Mouse (Mus musculus) hindbrain, embryonic 13.5 days (tissue): ENCODE results near the gene Por. TPM values are rescaled to one million over a fixed set of nuclear protein-coding genes. Genes with fewer than 3 reads are reported as not detected.

Experiments used
- ATAC-seq: fragments of 200-750 bp; cut with Nextera tagmentation; 2 replicates; pipeline ENCODE4 v1.8.0; 2017; ENCODE audit warnings: moderate TSS enrichment; ENCODE audit not compliant: low FRiP score
- H3K27ac ChIP-seq: fragments of 300-500 bp; sonication (generic); 2 replicates; pipeline ENCODE4 v1.5.1; 2015; ENCODE audit warnings: inconsistent platforms, mild to moderate bottlenecking, moderate library complexity
- H3K27me3 ChIP-seq: fragments of 300-500 bp; sonication (generic); 2 replicates; pipeline ENCODE4 v1.6.1; 2015; ENCODE audit warnings: mild to moderate bottlenecking, inconsistent platforms
- H3K36me3 ChIP-seq: fragments of 300-500 bp; sonication (generic); 2 replicates; pipeline ENCODE4 v1.6.1; 2015; ENCODE audit warnings: mild to moderate bottlenecking, inconsistent platforms
- H3K4me1 ChIP-seq: fragments of 300-500 bp; sonication (generic); replicated peaks from 2 replicates; pipeline ENCODE4 v1.6.1; 2015; ENCODE audit warnings: inconsistent platforms
- H3K4me2 ChIP-seq: fragments of 300-500 bp; sonication (generic); 2 replicates; pipeline ENCODE4 v1.6.1; 2015; ENCODE audit warnings: inconsistent platforms, mild to moderate bottlenecking, moderate library complexity
- H3K4me3 ChIP-seq: fragments of 300-500 bp; sonication (generic); 2 replicates; pipeline ENCODE4 v1.5.1; 2015; ENCODE audit warnings: mild to moderate bottlenecking, inconsistent platforms
- H3K9ac ChIP-seq: fragments of 300-500 bp; sonication (generic); 2 replicates; pipeline ENCODE4 v1.6.1; 2015; ENCODE audit warnings: mild to moderate bottlenecking, inconsistent platforms
- H3K9me3 ChIP-seq: fragments of 300-500 bp; sonication (generic); 2 replicates; pipeline ENCODE4 v1.6.1; 2016; ENCODE audit warnings: inconsistent platforms
- WGBS: fragments of 180-500 bp; shearing (Covaris S2); methylation state at CpG from one replicate; pipeline ENCODE4 v1.1.7; 2015; 5-methylcytosine and 5-hydroxymethylcytosine counted together
- polyA plus RNA-seq: library from polyadenylated mRNA; unstranded; fragments of >200 nt; fragmentation: Nextera tagmentation; extraction: Ambion mirVana; gene quantifications from 2 replicates; pipeline ENCODE4 v1.2.1, GENCODE M21; 2015

The Por gene
- polyA plus RNA-seq, 1 experiment from 2014 or later = 107 TPM

GRCm38 (mm10) chr5:135682009-135682408, 12.2 kb downstream of the Por start:
- WGBS = 89% methylated on average over 5 of the region's 5 CpGs
- Histone ChIP-seq H3K4me3 (no peak overlapping the region), H3K4me2 (no peak overlapping the region), H3K27me3 (no peaks in the 10 kb centered on the region), H3K27ac (no peak overlapping the region), H3K9me3 (no peaks in the 10 kb centered on the region), H3K4me1 (no peaks in the 10 kb centered on the region), H3K36me3 (no peaks in the 10 kb centered on the region), H3K9ac (no peak overlapping the region)
- no peak for ATAC-seq

- Histone ChIP-seq H3K9me3 (no peaks in the 10 kb centered on the region), H3K27ac (no peak overlapping the region), H3K27me3 (no peaks in the 10 kb centered on the region), H3K9ac (no peak overlapping the region), H3K4me2 (no peak overlapping the region), H3K36me3 (no peaks in the 10 kb centered on the region), H3K4me3 (no peak overlapping the region), H3K4me1 (peaks cover under 1% of the 10 kb centered on the region)
- 90% methylated on average over 12 of the region's 12 CpGs for WGBS
- no peak for ATAC-seq
Measured at GRCm38 (mm10) chr5:135682942-135683570, 13.2 kb downstream of the Por start.

GRCm38 (mm10) chr5:135690401-135690800, 20.6 kb downstream of the Por start:
- peaks cover 36% of the 10 kb centered on the region for H3K4me1 ChIP-seq
- H3K4me2 ChIP-seq = peak overlapping the region; percentile 96
- 83% methylated on average over 5 of the region's 5 CpGs for WGBS
- H3K4me3 ChIP-seq = peak overlapping the region; percentile 83
- no peak for ATAC-seq
- no peaks in the 10 kb centered on the region for H3K9me3 ChIP-seq
- H3K9ac ChIP-seq = no peak overlapping the region
- H3K27ac ChIP-seq = no peak overlapping the region
- no peaks in the 10 kb centered on the region for H3K27me3 ChIP-seq
- no peaks in the 10 kb centered on the region; the same call in 1 of the 2 replicates for H3K36me3 ChIP-seq

- H3K27ac ChIP-seq = no peak overlapping the region
Measured at GRCm38 (mm10) chr5:135691266-135691665, 21.4 kb downstream of the Por start.

GRCm38 (mm10) chr5:135693281-135693853, 23.5 kb downstream of the Por start:
- Histone ChIP-seq H3K9ac (no peak overlapping the region), H3K36me3 (peaks cover 2% of the 10 kb centered on the region; the same call in 1 of the 2 replicates), H3K4me3 (no peak overlapping the region), H3K27me3 (no peaks in the 10 kb centered on the region), H3K4me2 (no peak overlapping the region), H3K4me1 (peaks cover 36% of the 10 kb centered on the region), H3K27ac (no peak overlapping the region), H3K9me3 (no peaks in the 10 kb centered on the region)
- ATAC-seq = no peak
- WGBS = 96% methylated on average over 5 of the region's 5 CpGs

More at GRCm38 (mm10) chr5:135691266-135691665, 21.4 kb downstream of the Por start:
- Histone ChIP-seq H3K36me3 (no peaks in the 10 kb centered on the region; the same call in 1 of the 2 replicates), H3K4me1 (peaks cover 38% of the 10 kb centered on the region), H3K9ac (no peak overlapping the region), H3K4me2 (no peak overlapping the region), H3K4me3 (no peak overlapping the region), H3K9me3 (no peaks in the 10 kb centered on the region), H3K27me3 (no peaks in the 10 kb centered on the region)
- WGBS = 88% methylated on average over 4 of the region's 4 CpGs
- ATAC-seq = no peak

- peaks cover 16% of the 10 kb centered on the region for H3K36me3 ChIP-seq
- H3K4me3 ChIP-seq = no peak overlapping the region
- 69% methylated on average over 7 of the region's 7 CpGs for WGBS
- H3K4me2 ChIP-seq = no peak overlapping the region
- H3K4me1 ChIP-seq = peaks cover 25% of the 10 kb centered on the region
- no peak for ATAC-seq
- H3K9me3 ChIP-seq = no peaks in the 10 kb centered on the region
- no peaks in the 10 kb centered on the region for H3K27me3 ChIP-seq
- H3K27ac ChIP-seq = no peak overlapping the region
- no peak overlapping the region for H3K9ac ChIP-seq
Measured at GRCm38 (mm10) chr5:135695277-135695721, 25.5 kb downstream of the Por start.

GRCm38 (mm10) chr5:135697711-135698111, 27.9 kb downstream of the Por start:
- Histone ChIP-seq H3K9me3 (no peaks in the 10 kb centered on the region), H3K27ac (no peak overlapping the region), H3K4me2 (no peak overlapping the region), H3K27me3 (no peaks in the 10 kb centered on the region), H3K4me3 (no peak overlapping the region), H3K4me1 (peaks cover 11% of the 10 kb centered on the region; the same call in 1 of the 2 replicates), H3K36me3 (peaks cover 31% of the 10 kb centered on the region), H3K9ac (no peak overlapping the region)
- no peak for ATAC-seq
- WGBS = 89% methylated on average over 5 of the region's 5 CpGs

- Histone ChIP-seq H3K4me2 (no peak overlapping the region), H3K36me3 (peaks cover 41% of the 10 kb centered on the region), H3K27me3 (no peaks in the 10 kb centered on the region), H3K27ac (no peak overlapping the region), H3K4me3 (no peak overlapping the region), H3K4me1 (peaks cover 5% of the 10 kb centered on the region; the same call in 1 of the 2 replicates), H3K9ac (no peak overlapping the region), H3K9me3 (no peaks in the 10 kb centered on the region)
- no peak for ATAC-seq
- WGBS = 96% methylated on average over 4 of the region's 4 CpGs
Measured at GRCm38 (mm10) chr5:135701601-135702000, 31.8 kb downstream of the Por start.

- Histone ChIP-seq H3K27ac (no peak overlapping the region), H3K4me3 (no peak overlapping the region), H3K4me1 (peaks cover 6% of the 10 kb centered on the region; the same call in 1 of the 2 replicates), H3K27me3 (no peaks in the 10 kb centered on the region), H3K9me3 (no peaks in the 10 kb centered on the region), H3K4me2 (no peak overlapping the region), H3K9ac (no peak overlapping the region), H3K36me3 (peaks cover 47% of the 10 kb centered on the region)
- WGBS = 95% methylated on average over 6 of the region's 6 CpGs
- ATAC-seq = no peak
Measured at GRCm38 (mm10) chr5:135702190-135702589, 32.4 kb downstream of the Por start.

GRCm38 (mm10) chr5:135702682-135703192, 32.9 kb downstream of the Por start:
- Histone ChIP-seq H3K4me3 (no peak overlapping the region), H3K4me2 (no peak overlapping the region), H3K36me3 (peaks cover 53% of the 10 kb centered on the region), H3K9ac (no peak overlapping the region), H3K4me1 (peaks cover 9% of the 10 kb centered on the region; the same call in 1 of the 2 replicates), H3K27ac (no peak overlapping the region), H3K9me3 (no peaks in the 10 kb centered on the region), H3K27me3 (no peaks in the 10 kb centered on the region)
- 73% methylated on average over 15 of the region's 15 CpGs for WGBS
- no peak for ATAC-seq

GRCm38 (mm10) chr5:135703431-135703830, 33.6 kb downstream of the Por start:
- ATAC-seq = no peak
- Histone ChIP-seq H3K9me3 (no peaks in the 10 kb centered on the region), H3K36me3 (peaks cover 56% of the 10 kb centered on the region), H3K4me3 (no peak overlapping the region), H3K4me2 (no peak overlapping the region), H3K27me3 (no peaks in the 10 kb centered on the region), H3K27ac (no peak overlapping the region), H3K4me1 (peaks cover 8% of the 10 kb centered on the region; the same call in 1 of the 2 replicates), H3K9ac (no peak overlapping the region)
- WGBS = 97% methylated on average over 7 of the region's 7 CpGs

- Histone ChIP-seq H3K4me3 (no peak overlapping the region), H3K27me3 (no peaks in the 10 kb centered on the region), H3K36me3 (peaks cover 50% of the 10 kb centered on the region), H3K27ac (no peak overlapping the region), H3K4me2 (no peak overlapping the region), H3K9me3 (no peaks in the 10 kb centered on the region), H3K9ac (no peak overlapping the region), H3K4me1 (peaks cover 8% of the 10 kb centered on the region; the same call in 1 of the 2 replicates)
- no peak for ATAC-seq
- 90% methylated on average over 4 of the region's 4 CpGs for WGBS
Measured at GRCm38 (mm10) chr5:135705383-135705782, 35.5 kb downstream of the Por start.
